Comparison of ENCODE assay signal across 9 mouse cellular contexts in the genomic region with DNA sequence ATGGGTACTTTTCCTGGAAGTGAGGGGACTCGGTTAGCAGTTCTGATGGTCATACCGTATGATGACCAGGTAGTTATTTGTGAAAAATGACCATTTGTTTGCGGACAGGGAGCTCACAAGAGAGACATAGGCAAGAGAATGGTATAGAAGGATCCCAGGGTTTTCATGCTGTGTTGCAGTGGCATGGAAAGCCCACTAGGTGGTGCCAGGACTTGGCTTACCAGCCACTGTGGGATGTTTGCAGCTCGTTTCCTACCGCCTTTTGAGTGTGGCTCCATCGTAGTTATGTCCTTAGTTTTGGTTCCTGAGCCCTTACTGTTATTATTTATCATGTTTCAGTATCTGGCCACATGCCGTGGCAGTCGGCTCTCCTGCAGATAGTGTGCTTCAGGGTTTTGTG. TPM values are rescaled to one million over a fixed set of nuclear protein-coding genes. Genes with fewer than 3 reads are reported as not detected.
A peak's percentile ranks its signal among the peaks of the same experiment; 100 is the strongest.
DNase-seq lines count a peak whose midpoint lies in the region; ATAC-seq lines count a peak whose summit lies in the region.
"Had no signal": no experiment of that assay in that cellular context is flagged by ENCODE, and none has a peak within 500 bp of the region (broad histone marks: within the 10 kb centered on the region; RNA-seq: fewer than 3 reads in every experiment).

No protein-coding gene starts in this region.

- H3K4me2 ChIP-seq in forebrain, embryonic 15.5 days (replicated peaks), result no peak overlapping the region
- H3K4me2 ChIP-seq in limb, embryonic 11.5 days (ENCODE audit: low read depth, severe bottlenecking), result no peak overlapping the region
- H3K4me2 ChIP-seq: heart, embryonic 15.5 days had no signal

- no peaks in the 10 kb centered on the region for H3K4me1 ChIP-seq in forebrain, embryonic 15.5 days
- H3K4me1 ChIP-seq in limb, embryonic 11.5 days (ENCODE audit: control insufficient read depth, insufficient read depth, low read length), result no peaks in the 10 kb centered on the region

- 0 out of 2 replicates have a peak, but pooled peaks have one; percentile 46 for ATAC-seq in forebrain, embryonic 15.5 days (replicated peaks)
- ATAC-seq in inflammation-experienced regulatory T-cells, adult 6 months, result peak; percentile 54
- no peak for ATAC-seq in limb, embryonic 11.5 days (ENCODE audit: insufficient number of reproducible peaks, low FRiP score, low TSS enrichment, low read depth)

- H3K4me3 ChIP-seq in forebrain, embryonic 15.5 days, result no peak overlapping the region
- H3K4me3 ChIP-seq in limb, embryonic 11.5 days (ENCODE audit: low read depth, low read length), result no peak overlapping the region
- H3K4me3 ChIP-seq: heart, embryonic 15.5 days had no signal

- H3K9me3 ChIP-seq in forebrain, embryonic 15.5 days, result no peaks in the 10 kb centered on the region
- no peaks in the 10 kb centered on the region for H3K9me3 ChIP-seq in limb, embryonic 11.5 days (ENCODE audit: control insufficient read depth, low read length)
- H3K9me3 ChIP-seq: heart, embryonic 15.5 days had no signal

- peak; percentile 76 for DNase-seq in 3T3-L1 (ENCODE audit: low read depth, low spot score)
- DNase-seq in ES-CJ7 (ENCODE audit: low read depth, low spot score), result peak; percentile 51
- peak; percentile 49 for DNase-seq in c-Kit-positive CD71-positive TER-119-positive erythroid progenitor cells, embryonic 14.5 days (ENCODE audit: low spot score)
- peak; percentile 77 for DNase-seq in limb, embryonic 11.5 days (ENCODE audit: low spot score)
- DNase-seq in neural tube, embryonic 10.5 days (ENCODE audit: extremely low spot score, low spot score), result peak; percentile 68
- DNase-seq in thymus, postnatal 14 days, result peak; percentile 83

- 46% methylated on average over 8 of the region's 8 CpGs for WGBS in forebrain, embryonic 15.5 days
- WGBS in limb, embryonic 11.5 days, result 54% methylated on average over 8 of the region's 8 CpGs

- H3K27me3 ChIP-seq in forebrain, embryonic 15.5 days, result no peaks in the 10 kb centered on the region
- no peaks in the 10 kb centered on the region for H3K27me3 ChIP-seq in limb, embryonic 11.5 days (ENCODE audit: control insufficient read depth, insufficient read depth, low read length)
- H3K27me3 ChIP-seq: heart, embryonic 15.5 days had no signal

- H3K9ac ChIP-seq in forebrain, embryonic 15.5 days (replicated peaks), result no peak overlapping the region
- no peak overlapping the region for H3K9ac ChIP-seq in limb, embryonic 11.5 days (ENCODE audit: low read length)
- H3K9ac ChIP-seq: heart, embryonic 15.5 days had no signal

- H3K27ac ChIP-seq in forebrain, embryonic 15.5 days (replicated peaks), result no peak overlapping the region
- no peak overlapping the region for H3K27ac ChIP-seq in limb, embryonic 11.5 days (replicated peaks; ENCODE audit: low read depth, low read length)
- H3K27ac ChIP-seq: heart, embryonic 15.5 days had no signal

- peaks cover 54% of the 10 kb centered on the region for H3K36me3 ChIP-seq in forebrain, embryonic 15.5 days
- H3K36me3 ChIP-seq in limb, embryonic 11.5 days (ENCODE audit: control insufficient read depth, insufficient read depth, low read length), result peaks cover 35% of the 10 kb centered on the region

RNA-seq across cellular contexts. Expression of a gene that starts 15.7 kb away (rescaled TPM):
- polyA plus RNA-seq in forebrain, embryonic 15.5 days (2015; fragmentation: Nextera tagmentation; extraction: Ambion mirVana), result 56.7 and 59.7 TPM in 2 replicates
- 10 to 100 TPM; 11.1 to 12.1 (median 11.5) TPM for polyA plus RNA-seq in inflammation-experienced regulatory T-cells, adult 6 months (2017; shearing (Covaris generic))
- polyA plus RNA-seq in limb, embryonic 11.5 days (2014; fragmentation: Nextera tagmentation; extraction: Ambion mirVana), result 49.2 and 54.4 TPM in 2 replicates

RNA-seq across cellular contexts. Expression of a gene that starts 58.5 kb away (rescaled TPM):
- 53.8 and 55.0 TPM in 2 replicates for polyA plus RNA-seq in forebrain, embryonic 15.5 days (2015; fragmentation: Nextera tagmentation; extraction: Ambion mirVana)
- not detected for polyA plus RNA-seq in inflammation-experienced regulatory T-cells, adult 6 months (2017; shearing (Covaris generic))
- 62.0 and 82.3 TPM in 2 replicates for polyA plus RNA-seq in limb, embryonic 11.5 days (2014; fragmentation: Nextera tagmentation; extraction: Ambion mirVana)

Comparison
In these comparisons a context has a peak if more than half of its experiments do, and no peak if none do; other contexts are left out.
1. RNA of a gene that starts 58.5 kb away (polyA plus RNA-seq): 62.0 to 82.3 TPM in limb, embryonic 11.5 days and 53.8 to 55.0 TPM in forebrain, embryonic 15.5 days; not detected in inflammation-experienced regulatory T-cells, adult 6 months; every median in the first group is over 10 times any median in the second.
2. Peak in every context shown above with its lines, with median percentiles within 50 percentile points of each other: DNase-seq.